Mouse (Mus musculus): ENCODE measurements around the gene Fkbp10.

The Fkbp10 gene

DNA sequence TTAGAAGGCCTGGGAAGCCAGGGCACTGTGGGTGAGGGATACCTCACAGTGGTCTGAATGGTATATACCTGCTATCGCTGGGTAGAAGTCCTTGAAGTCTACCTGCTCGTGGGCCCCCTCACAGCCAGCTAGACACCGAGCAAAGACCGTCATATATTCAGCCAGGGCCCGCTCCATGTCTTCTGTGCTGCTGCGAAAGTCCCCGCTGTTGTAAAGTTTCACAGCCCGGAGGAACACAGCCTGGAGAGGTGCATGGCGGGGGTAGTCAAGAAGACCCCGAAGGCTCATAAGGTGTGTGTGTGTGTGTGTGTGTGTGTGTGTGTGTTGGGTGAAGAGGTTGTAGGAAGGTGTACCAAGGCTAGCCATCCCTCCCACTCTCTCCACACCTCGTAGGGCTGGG, 2.0 kb upstream of the Fkbp10 start:
- DNase-seq, result no peak

DNA sequence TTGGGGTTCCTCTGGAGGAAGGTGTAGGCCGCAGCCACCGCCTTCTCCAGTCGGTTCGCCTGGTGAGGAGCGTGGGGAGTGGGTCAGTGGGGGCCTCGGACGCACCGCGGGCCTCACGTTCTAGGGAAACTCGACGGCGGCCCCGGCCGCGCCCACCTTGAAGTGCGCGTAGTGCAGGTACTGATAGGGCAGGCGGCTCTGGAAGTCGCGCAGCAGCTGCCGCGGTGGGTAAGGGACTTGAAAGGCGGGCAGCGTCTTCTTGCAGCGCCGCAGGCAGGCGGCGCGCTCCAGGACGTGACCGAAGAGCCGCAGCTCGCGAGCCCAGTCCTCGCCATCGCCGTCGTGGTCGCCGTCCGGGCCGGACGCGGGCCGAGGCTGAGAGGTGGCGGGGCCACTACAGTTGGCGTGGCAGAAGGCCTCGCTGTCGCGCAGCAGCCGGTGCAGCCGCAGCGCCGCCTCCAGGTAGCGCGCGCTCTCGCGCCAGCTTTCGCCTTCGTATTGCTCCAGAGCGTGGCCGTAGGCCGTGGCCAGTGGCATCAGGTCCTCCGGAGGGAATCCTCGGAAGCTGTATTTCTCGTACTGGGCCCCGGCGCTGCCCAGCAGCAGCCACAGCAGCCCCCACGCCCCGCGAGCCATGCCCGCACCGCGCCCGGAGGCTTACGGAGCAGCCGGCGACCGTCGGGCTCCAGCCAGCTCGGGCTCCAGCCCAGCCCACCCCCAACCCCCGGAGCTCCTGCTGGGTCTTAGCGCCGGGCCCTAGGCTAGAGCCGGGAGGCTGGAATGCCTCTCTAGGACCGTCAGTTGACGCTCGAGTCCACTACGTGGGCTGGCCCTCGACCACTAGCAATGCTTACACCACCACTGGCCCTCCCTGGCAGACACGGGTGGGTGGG, 1.2 kb upstream of the Fkbp10 start, which contains the start of gene P3h4:
Gene P3h4, minus strand, starts transcription at position 816 of the 893 bp plus-strand sequence.
- peak in 1 of 2 experiments; percentile 63 for DNase-seq

DNA sequence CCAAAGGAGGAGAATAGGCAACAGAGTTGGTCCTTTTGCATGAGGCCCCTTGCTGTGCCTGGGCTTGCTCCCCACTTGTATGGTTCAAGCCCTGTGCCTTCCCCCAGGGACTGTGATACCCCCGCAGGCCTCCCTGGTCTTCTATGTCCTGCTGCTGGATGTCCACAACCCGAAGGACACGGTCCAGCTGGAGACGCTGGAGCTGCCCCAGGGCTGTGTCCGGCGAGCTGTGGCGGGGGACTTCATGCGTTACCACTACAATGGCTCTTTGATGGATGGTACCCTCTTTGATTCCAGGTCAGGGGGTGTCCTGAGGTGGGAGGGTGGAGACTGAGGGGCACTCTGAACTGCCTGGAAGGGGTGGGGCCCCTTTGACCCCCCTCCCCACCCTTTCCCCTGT, 6.0 kb downstream of the Fkbp10 start:
- no peak for DNase-seq

DNA sequence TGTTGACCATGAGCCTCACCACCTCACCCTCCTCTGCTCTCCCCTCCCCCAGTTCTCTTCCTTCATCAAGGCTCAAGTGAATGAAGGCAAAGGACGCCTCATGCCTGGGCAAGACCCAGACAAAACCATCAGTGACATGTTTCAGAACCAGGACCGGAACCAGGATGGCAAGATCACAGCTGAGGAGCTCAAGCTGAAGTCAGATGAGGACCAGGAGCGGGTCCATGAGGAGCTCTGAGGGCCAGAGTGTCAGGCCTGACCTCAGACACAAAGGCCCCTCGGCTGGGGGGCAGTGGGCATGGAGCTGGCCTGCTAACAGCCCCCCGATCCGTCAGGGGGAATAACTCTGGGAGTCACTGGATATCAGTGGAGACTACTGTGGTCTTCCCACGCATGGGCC, 8.3 kb downstream of the Fkbp10 start:
- DNase-seq, result no peak

DNA sequence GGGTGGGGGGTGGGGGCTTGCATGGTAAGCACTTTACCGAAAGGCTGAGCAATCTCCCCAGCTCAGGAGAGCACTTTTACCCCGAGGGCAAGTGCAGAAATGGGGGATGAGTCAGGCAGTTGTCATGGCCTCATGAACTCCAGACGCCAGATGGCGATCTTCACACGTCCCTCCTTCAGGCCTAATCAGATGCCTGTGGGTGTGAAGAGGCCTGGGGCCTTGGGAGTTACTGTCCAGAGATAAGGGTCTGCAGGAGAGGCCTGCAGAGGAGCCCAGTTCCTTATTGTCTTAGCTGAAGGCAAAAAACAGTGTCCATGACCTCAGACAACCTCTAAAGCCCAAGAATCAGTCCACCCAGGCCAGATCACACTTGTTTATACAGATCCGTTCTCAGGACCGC, 10.4 kb downstream of the Fkbp10 start:
- peak; percentile 44 to 68 for DNase-seq

DNA sequence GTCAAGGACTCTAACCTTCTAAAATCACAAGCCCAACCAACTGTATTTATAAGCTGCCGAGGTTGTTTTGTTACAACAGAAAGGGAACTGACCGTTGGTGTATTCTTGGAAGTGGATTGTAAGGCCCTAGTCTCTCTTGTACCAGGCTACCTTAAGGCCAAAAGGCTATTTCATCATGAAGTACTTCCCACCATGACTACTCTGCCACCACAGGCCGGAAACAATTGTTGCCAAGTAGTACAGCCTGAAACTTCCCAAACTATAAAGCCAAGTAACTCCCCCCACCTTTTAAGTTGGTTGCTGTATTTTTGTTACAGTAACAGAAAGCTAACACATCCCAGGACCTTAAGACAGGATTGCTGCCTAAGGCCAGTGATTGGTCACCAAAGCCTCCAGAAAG, 11.3 kb downstream of the Fkbp10 start:
- no peak for DNase-seq

DNA sequence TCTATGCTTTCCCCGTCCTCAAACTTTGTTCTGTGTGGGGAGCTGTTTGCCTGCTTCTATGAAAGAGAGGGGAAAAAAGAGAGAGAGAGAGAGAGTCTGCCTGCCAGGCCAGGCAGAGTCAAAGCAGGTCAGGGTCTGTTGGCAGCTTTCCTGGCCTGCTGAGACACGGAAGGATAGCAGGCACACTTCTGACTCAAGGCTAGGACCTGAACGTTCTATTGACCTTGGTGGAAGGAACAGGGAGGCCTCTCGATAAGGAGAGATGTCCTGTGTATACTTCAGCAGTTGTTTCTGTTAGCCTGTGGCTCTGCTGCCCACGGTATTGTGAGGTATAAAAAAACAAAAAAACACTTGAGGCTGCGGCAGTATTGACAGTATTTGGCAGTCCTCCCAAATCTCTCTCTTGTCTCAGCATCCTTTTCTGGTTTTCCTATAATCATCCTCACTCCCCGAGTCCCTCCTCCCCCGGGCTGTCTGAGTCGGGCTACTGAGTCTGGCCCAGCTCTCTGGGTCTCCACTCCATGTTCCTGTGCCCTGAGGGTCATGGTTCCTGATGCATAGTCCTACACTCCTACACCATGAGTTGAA, 13.2 kb downstream of the Fkbp10 start:
- no peak for DNase-seq

DNA sequence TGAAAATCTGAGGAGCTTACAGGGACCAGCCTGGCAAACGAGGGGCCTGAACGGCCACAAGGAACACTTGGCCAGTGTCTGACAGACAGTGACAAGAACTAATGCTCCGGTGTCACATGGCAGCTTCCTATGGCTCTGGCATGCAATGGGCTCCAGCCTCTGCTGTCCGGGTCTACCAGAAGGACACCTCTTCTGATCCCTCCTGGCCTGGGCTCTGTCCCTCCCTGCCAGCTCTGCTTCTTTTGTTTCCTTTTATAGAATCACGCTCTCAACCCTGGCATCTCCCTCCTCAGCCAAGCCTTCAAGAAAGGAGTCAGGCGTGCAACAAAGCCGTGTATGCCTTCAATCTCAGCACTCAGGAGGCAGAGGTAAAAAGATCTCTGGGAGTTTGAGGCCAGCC, 14.6 kb downstream of the Fkbp10 start:
- DNase-seq, result no peak

DNA sequence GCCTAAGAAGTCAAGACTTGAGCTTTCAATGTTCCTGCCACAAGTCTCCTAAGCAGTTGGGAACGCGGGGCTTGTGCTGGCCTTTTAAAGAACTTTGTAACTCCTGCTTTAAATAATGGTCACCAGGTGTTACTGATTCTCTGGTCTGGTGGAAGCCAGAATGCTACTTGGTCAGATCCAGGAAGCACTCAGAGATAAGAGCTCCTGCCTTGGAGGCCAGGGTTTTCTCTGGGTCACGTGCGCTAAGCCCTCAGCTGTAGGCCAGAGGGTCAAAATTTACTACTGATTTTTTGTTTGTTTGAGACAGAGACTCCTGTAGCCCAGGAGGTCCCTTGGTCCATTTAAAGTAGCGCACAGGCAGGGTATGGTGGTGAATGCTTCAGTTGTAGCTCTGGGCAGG, 16.5 kb downstream of the Fkbp10 start:
- no peak for DNase-seq

DNA sequence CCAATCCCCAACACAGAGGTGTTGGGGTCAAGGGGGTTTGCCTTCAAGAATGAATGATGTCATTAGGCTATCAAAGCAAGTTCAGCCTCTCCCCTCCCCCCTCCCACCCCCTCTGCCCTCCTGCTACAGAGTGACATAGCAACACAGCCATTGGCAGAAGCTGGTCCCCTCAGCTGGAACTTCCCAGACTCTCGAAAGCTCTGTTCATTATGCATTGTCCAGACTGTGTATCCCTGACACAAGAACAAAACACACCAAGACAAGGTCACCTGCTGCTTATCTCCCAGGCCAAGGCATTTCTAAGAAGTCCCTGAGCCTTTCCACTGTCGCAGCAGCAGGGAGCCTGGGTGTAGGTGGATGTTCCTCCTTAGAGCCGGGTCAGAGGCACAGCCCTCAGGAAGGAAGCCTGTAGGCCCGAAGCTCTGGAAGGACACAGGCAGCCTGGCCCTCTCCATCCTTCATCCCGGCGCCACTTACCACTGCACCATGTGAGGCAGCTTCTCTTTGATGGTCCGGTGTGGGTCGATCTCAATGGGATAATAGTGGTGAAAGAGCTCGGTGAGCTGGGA, 20.3 kb downstream of the Fkbp10 start:
- no peak for DNase-seq

DNA sequence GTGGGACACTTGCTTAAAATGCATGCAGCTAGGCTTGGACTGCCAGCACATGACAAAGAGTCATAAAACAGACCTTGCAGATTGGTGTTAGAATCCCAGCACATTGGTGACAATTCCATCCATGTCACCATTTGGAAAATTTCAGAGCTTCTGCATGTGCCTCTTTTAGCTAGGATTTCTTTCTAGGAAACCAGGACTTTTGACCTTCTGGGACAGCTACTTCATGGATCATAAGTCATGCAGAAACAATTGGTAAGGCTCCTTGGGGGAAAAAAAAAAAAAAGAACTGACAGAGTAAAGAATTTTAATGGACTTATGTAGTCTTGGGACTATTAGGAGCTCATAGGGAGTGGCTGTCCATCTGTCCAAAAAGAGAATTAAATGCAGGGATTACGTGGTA, 22.4 kb downstream of the Fkbp10 start:
- DNase-seq, result no peak

DNA sequence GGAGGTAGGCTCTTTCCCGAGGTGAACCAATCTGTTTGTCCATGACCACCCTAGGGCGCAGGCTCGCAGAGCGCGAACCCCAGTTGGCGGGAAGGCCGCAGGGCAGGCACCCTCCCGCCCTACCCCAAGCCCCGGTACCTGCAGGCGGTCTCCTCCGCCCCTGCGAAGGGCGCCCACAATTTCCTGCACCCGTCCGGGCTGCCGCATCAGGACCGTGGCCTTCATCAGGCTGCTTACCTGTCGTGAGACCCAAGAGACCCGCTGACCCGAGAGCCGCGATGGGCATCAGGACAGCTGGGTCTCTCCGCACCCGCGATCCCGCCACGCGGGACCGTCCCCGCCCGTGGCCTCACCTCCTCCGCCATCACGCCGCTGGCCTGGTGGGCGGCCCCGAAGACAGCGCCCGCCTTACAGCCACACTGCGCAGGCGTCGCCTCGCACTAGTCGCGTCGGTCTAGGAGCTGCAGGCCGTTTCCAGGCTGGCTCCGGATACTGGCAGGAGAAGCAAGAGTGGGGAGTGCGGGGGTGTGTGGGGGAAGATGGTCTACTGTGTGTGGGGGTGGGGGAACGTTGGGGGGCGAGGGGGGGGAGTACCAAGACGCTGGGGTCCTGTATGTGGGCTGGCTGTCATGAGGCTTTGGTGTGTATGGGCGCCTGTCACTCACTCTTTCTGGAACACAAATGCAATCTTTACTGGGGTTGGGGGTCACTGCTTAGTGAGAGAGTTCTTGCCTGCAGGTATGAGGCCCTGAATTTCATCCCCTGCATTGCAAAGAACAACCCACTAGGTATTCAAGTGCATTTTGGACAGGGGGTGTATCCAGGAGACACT, 25.4 kb downstream of the Fkbp10 start:
- DNase-seq, result peak; percentile 71 to 85

DNA sequence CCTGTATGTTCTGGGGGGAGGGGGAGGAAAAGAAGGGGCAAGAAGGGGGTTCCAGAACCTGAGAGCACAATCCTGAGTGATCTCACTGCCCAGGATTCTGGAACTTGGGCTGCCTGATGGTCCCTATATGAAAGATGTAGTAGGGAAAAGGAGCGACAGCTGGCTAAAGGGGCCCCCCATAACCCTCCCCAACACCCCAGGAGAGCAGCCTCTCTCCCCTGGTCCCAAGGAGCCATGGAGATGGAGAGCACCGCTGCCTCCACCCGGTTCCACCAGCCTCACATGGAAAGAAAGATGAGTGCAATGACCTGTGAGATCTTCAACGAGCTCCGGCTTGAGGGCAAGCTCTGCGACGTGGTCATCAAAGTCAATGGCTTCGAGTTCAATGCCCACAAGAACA, 26.3 kb downstream of the Fkbp10 start, which contains the start of the genes Nt5c3b and Klhl10:
Gene Nt5c3b, minus strand, starts transcription at position 12 of the 400 bp plus-strand sequence.
Gene Klhl10, plus strand, starts transcription at position 121 of the 400 bp plus-strand sequence.
- DNase-seq, result no peak

DNA sequence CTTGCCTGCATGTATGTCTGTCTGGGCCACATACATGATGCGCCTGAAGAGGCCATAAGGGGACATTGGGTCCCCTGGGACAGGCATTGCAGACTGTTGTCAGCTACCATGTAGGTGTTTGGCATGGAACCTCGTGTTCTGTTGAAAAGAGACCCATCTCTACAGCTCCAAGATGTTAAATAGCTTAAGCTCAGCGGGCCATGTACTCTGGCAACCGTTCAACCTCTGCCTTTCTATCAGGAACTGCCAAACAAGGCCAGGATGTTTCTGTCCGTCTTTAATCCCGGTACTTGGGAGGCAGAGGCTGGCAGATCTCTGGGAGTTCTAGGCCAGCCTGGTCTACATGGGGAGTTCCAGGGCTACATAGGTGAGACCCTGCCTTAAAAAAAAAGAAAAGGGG, 27.1 kb downstream of the Fkbp10 start:
- no peak for DNase-seq

DNA sequence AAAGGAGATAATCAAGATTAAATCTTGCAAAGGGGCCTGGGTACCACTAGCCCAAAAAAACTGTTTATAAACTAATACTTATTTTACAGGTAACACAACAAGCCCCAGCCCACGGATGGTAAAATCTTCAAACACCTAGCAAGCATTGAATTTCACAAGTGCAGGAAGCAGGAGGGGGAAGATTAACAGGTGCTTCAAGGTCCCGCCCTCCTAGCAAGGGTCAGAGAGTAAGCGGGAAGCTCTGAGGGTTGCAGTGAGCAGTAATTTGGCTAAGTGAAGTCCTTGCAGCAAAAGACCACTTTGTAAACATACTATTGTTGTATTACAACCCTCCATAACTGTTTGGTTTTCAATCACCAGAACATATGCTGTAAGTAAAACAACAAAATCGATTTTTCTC, 41.8 kb downstream of the Fkbp10 start:
- DNase-seq, result no peak

DNA sequence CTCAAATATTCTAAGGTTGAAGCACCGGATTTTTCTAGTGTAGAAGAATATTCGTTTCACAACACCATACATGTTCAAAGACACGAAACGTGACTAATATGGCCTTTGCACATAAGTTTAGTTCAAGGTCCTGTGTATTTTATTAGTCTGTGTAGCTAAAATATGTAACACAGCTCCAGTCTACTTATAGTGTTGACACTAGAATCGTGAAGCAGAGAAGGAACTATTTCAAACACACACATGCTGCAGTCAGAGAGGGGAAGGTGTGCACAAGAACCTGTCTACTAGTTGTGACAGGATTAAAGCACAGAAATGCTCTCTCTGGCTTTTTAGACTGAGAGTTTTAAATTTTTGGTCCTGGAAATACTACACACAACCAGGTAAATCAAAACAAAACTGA, 42.2 kb downstream of the Fkbp10 start:
- no peak for DNase-seq

DNA sequence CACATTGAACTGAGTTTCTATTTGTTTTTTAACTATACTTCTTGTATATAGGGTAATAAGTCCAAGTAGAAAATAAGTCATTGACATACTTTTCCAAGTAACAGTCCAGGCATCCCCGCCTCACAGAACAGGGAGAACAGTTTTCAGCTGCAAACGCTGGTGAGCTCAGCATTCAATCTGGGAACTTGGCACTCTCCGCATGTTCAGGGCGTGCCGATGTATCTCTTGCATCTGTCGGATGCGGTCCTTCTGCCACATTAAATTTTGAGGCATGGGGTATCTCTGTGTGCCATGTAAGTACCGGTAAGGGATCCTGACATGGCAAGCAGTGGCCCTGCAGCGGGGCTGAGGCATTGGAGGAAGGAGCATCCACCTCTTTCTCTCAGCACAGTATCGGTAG, 47.2 kb downstream of the Fkbp10 start:
- no peak for DNase-seq

DNA sequence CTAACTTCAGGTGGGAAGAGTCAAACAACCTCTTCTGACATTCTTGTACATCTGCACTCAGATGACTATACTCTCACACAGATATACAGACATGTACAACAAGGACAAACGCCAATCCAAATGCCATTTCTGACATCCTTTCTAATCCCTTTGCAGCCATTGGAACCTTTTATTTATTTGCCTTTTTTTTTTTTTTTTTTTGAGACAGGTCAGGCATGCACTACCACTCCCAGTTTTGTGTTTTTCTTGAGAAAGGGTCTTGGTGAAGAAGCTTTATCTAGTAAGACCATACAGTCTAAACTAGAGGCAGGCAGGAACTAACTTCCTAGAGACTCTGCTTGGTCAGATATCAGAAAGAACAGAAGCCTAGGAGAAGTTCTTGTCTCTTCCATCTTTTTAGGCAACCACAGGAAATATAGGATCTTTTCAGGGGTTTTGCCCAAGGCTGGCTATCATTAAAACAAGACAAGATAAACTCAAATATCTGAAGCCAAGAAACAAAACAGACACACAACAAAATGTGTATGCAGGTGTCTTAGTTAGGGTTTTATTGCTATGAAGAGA, 49.8 kb downstream of the Fkbp10 start:
- no peak for DNase-seq

DNA sequence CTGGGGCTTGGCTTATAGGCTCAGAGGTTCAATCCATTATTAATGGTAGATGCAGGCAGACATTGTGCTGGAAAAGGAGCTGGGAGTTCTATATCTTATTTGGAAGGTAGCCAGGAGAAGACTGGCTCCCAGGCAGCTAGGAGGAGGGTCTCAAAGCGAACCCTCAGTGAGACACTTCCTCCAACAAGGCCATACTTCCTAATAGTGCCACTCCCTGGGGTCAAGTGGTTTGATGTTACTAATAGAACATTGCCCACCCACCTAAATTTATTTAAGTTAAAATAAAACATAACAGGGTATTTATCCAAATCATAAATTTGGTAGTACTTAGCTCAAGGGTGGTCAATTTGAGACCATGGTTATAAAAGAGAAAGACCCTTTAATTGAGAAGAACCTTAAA, 50.3 kb downstream of the Fkbp10 start:
- DNase-seq, result no peak

DNA sequence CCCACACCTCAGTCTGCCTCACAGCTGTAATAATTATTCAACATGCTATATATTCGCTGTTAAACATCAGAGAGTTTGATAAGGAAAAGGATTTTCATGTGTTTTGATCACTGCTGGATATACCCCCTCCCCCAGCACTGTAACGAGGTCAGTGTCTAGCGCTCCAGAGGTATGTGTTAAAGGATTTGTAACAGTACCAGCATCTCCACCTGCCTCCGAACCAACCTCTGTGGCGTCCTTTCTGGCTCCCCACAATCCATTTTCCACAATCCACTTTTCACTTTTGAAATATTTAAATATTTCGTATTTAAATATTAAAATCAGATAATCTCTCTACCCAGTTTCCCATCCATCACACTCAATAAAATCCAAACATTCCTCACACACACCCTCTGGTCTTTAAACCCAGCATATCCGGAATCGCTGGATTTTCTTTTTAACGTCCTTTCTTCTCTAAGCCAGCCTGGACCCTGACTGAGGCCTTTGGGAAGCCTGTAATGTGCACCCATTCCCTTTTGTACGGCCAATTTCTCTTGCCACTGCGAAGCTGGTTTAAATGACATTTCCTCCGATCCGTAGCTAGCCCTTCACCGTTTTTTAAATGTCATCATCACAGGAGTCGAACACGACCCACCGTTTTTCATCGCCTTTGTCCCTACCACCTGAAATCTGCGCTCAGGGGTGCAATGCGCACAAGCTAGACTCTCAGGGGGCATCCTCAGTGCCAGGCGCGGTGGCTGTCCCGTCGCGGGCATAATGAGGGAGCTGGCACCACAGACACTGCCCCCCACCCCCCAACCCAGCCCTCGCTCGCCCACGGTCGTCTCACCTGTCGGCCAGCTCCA, 56.1 kb downstream of the Fkbp10 start:
- DNase-seq, result no peak

DNA sequence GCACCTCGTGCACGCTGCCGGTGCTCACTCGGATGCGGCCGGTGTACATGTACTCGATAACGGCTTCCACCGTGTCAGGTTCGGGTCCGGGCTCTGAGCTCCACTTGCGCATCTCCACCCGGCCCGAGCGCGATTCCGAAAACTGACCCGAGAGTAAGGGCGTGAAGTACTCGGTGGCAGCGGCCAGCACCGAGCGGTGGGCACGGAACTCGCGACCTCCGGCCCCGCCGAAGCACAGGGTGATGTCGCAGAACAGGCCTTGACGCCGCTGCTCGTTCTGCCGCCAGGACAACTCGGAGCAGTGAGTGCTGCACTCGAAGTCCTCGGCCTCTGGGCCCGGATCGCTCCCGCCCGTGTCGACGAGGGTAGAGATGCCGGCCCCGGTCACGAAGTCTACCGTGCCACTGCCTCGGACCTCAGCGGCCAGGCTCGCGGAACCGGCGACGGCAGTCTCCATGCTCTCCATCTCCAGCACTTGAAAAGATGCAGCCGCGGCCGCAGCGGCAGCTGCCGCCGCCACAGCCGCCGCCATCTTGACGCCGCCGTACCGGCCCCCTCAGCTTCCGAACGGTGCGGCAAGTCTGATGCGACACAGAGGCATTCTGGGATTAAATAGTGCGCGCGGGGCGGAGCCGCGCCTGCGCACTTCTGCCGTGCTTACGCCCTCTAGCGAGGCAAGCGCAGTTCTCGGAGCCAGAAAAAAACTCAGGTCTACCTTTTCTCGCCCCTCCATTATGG, 56.9 kb downstream of the Fkbp10 start, which contains the start of gene Klhl11:
Gene Klhl11, minus strand, starts transcription at position 545 of the 738 bp plus-strand sequence.
- DNase-seq, result peak; percentile 81 to 90
